Mouse (Mus musculus) lung, adult 2 months (tissue): Measurements from ENCODE around the gene E130114P18Rik.

Experiments used
- CTCF ChIP-seq: fragments of 200-500 bp; IDR thresholded peaks from 2 replicates; pipeline ENCODE4 v1.5.1; 2011; ENCODE audit warnings: mild to moderate bottlenecking, low read length, control low read depth; ENCODE audit not compliant: insufficient read depth
- POLR2A ChIP-seq: fragments of 200-500 bp; IDR thresholded peaks from 2 replicates; pipeline ENCODE4 v1.6.1; 2011; ENCODE audit warnings: low read depth, mild to moderate bottlenecking, control low read depth, low read length, borderline replicate concordance; ENCODE audit errors: extremely low read depth

DNA sequence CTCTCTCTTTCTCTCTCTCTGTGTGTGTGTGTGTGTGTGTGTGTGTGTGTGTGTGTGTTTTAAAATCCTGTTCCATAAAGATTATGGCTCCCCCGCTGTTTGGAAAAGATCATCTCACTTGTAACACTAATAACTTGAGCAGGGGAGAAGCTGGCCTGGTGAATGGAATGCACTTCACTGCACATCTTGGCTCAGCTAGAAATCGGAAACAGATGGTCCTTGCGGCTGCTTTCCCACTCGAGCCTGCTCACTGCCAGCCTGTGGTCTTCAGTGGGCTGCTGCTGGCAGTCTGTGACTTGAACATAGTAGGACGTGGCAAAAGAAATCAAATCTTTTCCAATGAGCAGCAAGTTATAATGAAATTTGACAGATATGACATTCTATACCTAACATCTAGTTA is 202.4 kb downstream of the E130114P18Rik start:
- TF ChIP-seq CTCF: no peak
- no peak for TF ChIP-seq POLR2A
